In the genomic region with DNA sequence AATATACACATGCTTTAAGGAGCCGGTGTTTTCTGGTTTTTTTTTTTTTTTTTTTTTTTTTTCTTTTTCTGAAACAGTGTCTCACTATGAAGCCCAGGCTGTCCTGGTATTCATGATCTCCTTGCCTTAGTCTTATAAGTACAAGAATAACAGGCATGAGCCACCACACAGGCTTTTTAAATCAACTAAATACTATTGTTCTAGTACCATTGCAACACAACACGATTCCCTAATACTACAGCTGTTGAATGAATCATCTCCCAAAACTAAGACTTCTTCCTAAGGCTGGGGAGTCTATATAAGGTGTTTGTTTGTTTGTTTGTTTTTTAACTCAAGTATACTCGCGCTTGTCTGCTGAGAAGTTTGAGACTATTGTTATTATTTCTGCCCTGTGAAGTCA, we compare ENCODE assay signal across 35 mouse cellular contexts.
"Had no signal": no experiment of that assay in that cellular context is flagged by ENCODE, and none has a peak within 500 bp of the region (broad histone marks: within the 10 kb centered on the region; RNA-seq: fewer than 3 reads in every experiment).

No protein-coding gene starts in this region.

- H3K27me3 ChIP-seq: heart, embryonic 12.5 days; heart, embryonic 13.5 days; heart, embryonic 15.5 days; hindbrain, embryonic 12.5 days; hindbrain, embryonic 13.5 days; hindbrain, embryonic 15.5 days; intestine, embryonic 15.5 days; kidney, embryonic 15.5 days had no signal

- H3K36me3 ChIP-seq: intestine, embryonic 15.5 days had no signal

- ATAC-seq: hindbrain, embryonic 16.5 days; hindbrain, postnatal 0 days; inflammation-experienced regulatory T-cells, adult 6 months; intestine, embryonic 15.5 days; intestine, embryonic 16.5 days; intestine, postnatal 0 days had no signal

- H3K4me1 ChIP-seq: heart, embryonic 10.5 days; heart, embryonic 12.5 days; hindbrain, embryonic 10.5 days; hindbrain, embryonic 12.5 days; hindbrain, embryonic 13.5 days; hindbrain, embryonic 15.5 days; intestine, embryonic 15.5 days; kidney, embryonic 15.5 days had no signal

- H3K9me3 ChIP-seq: heart, embryonic 10.5 days; heart, embryonic 12.5 days; heart, embryonic 13.5 days; heart, embryonic 15.5 days; hindbrain, embryonic 10.5 days; hindbrain, embryonic 12.5 days; hindbrain, embryonic 13.5 days; hindbrain, embryonic 15.5 days; intestine, embryonic 15.5 days; kidney, embryonic 15.5 days had no signal

- H3K4me2 ChIP-seq: heart, embryonic 11.5 days; heart, embryonic 12.5 days; heart, embryonic 13.5 days; heart, embryonic 15.5 days; hindbrain, embryonic 12.5 days; hindbrain, embryonic 13.5 days; hindbrain, embryonic 14.5 days; hindbrain, embryonic 15.5 days; intestine, embryonic 15.5 days; kidney, embryonic 15.5 days had no signal

- H3K4me3 ChIP-seq: heart, embryonic 10.5 days; heart, embryonic 12.5 days; heart, embryonic 13.5 days; heart, embryonic 15.5 days; hindbrain, embryonic 10.5 days; hindbrain, embryonic 12.5 days; hindbrain, embryonic 13.5 days; hindbrain, embryonic 15.5 days; intestine, embryonic 15.5 days; kidney, embryonic 15.5 days; layer of hippocampus, adult 2 months had no signal

- DNase-seq: heart, postnatal 10 days; heart, postnatal 14 days; heart, postnatal 36 days; heart, postnatal 4 days; kidney, adult 11 months; kidney, adult 18-20 months; kidney, adult 2 months; kidney, adult 8-10 months; kidney, adult 9 months; kidney, postnatal 10 days; kidney, postnatal 14 days; kidney, postnatal 25 days; kidney, postnatal 36 days; kidney, postnatal 4 days; layer of hippocampus, adult 9-11 months; layer of hippocampus, postnatal 36 days had no signal

- H3K27ac ChIP-seq: heart, embryonic 10.5 days; heart, embryonic 13.5 days; heart, embryonic 15.5 days; hindbrain, embryonic 10.5 days; hindbrain, embryonic 12.5 days; hindbrain, embryonic 13.5 days; hindbrain, embryonic 14.5 days; hindbrain, embryonic 15.5 days; hindbrain, postnatal 0 days; intestine, embryonic 15.5 days; kidney, embryonic 15.5 days; kidney, postnatal 0 days; layer of hippocampus, adult 2 months had no signal

- H3K9ac ChIP-seq: heart, embryonic 12.5 days; heart, embryonic 13.5 days; heart, embryonic 15.5 days; hindbrain, embryonic 12.5 days; hindbrain, embryonic 13.5 days; hindbrain, embryonic 14.5 days; hindbrain, embryonic 15.5 days; intestine, embryonic 15.5 days; kidney, embryonic 15.5 days had no signal
